Mouse (Mus musculus): ENCODE results near the gene Gm28635. TPM values are rescaled to one million over a fixed set of nuclear protein-coding genes. Genes with fewer than 3 reads are reported as not detected.

Gm28635 gene
- polyA plus RNA-seq, 2 experiments = 0.01 TPM; not detected in 1

DNA sequence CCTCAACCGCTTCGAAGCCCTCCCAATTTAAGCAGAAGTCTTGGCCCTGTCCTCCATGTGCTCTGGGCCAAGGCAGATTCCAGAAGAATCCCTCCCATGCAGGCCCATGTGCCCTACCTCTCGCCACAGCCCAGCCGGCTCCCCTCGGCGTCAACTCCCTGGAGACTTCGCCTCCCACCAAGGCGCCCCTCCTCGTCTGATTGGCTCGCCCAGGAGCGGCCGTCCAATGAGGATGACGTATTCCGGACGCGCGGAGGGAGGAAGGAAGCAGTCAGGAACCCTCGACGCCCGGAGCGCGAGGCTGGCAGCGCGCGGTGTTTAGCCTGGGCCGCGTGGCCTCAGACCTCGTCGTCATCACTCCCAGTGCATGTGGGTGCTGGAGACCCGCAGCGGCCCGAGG lies 19.0 kb downstream of the Gm28635 start, which contains the start of gene Btbd18:
Gene Btbd18, plus strand, starts transcription at position 274 of the 400 bp plus-strand sequence.
- no peak within 1 kb of the TSS for H3K27ac ChIP-seq

DNA sequence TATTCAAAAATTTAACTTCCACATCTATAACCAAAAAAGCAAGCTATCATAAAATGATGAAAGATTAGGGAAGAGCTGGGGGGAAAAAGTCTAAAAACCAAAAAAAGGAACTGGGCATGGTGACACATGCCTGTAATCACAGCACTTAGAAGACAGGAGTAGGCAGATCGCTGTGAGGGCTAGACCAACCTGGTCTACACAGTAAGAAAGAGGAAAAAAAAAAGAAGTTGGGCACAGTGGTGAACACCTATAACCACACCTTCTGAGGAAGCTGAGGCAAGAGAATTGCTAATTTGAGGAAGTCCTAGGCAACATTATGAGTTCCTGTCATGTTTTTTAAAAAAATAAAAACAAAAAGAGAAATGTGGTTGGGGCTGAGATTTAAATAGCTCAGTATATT lies 22.0 kb downstream of the Gm28635 start:
- WGBS (ENCODE audit: insufficient replicate concordance) = 19% methylated on average over 1 of the region's 1 CpGs

More for the DNA sequence above, 19.0 kb downstream of the Gm28635 start, which contains the start of gene Btbd18:
- 0 out of 2 replicates have a peak, but pooled peaks have one; percentile 19 for ATAC-seq (ENCODE audit: insufficient read depth)
- TF ChIP-seq CTCF (IDR thresholded peaks at IDR 0.05; ENCODE audit: low read depth) (no peak), EP300 (IDR thresholded peaks at IDR 0.05; ENCODE audit: low read depth) (no peak)
- no peaks in the 10 kb centered on the region for H3K36me3 ChIP-seq (replicated peaks; ENCODE audit: control insufficient read depth, insufficient read depth, low read depth)
- no peak within 1 kb of the TSS for H3K4me2 ChIP-seq (ENCODE audit: low read depth)
- no peak for DNase-seq (ENCODE audit: low read depth in 3 of 3, low spot score in 3 of 3)
- no peaks in the 10 kb centered on the region for H3K27me3 ChIP-seq (ENCODE audit: control insufficient read depth, insufficient read depth, low read length)
- no peaks in the 10 kb centered on the region for H3K4me1 ChIP-seq (replicated peaks; ENCODE audit: control insufficient read depth in 2 of 2, insufficient read depth in 2 of 2, low read length in 1 of 2)
- H3K4me3 ChIP-seq (ENCODE audit: insufficient read depth in 1 of 2, low read depth in 2 of 2, low read length in 2 of 2) = no peak within 1 kb of the TSS
- H3K9ac ChIP-seq (replicated peaks) = no peak within 1 kb of the TSS
- 84% methylated on average over 32 of the region's 32 CpGs for WGBS (ENCODE audit: insufficient replicate concordance)
- no peaks in the 10 kb centered on the region for H3K9me3 ChIP-seq (ENCODE audit: control insufficient read depth, low read length)

DNA sequence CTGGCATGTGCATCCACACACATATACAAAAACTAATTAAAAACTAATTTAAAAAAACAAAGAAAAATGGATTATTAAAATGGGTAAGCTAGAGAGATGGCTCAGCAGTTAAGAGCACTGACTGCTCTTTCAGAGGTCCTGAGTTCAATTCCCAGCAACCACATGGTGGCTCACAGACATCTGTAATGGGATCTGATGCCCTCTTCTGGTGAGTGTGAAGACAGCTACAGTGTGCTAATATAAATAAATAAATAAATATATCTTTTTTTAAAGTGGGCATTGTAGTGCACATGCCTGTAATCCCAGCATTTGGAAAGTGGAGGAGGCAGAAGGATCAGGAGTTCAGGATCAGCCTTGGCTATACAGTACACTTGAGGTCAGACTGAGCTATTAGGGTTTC lies 24.5 kb downstream of the Gm28635 start:
- ATAC-seq (ENCODE audit: insufficient read depth) (no peak), DNase-seq (ENCODE audit: low read depth in 3 of 3, low spot score in 3 of 3) (no peak)
- no peaks in the 10 kb centered on the region for H3K36me3 ChIP-seq (replicated peaks; ENCODE audit: control insufficient read depth, insufficient read depth, low read depth)
- no peak overlapping the region for H3K9ac ChIP-seq (replicated peaks)
- no peaks in the 10 kb centered on the region for H3K9me3 ChIP-seq (ENCODE audit: control insufficient read depth, low read length)
- H3K4me1 ChIP-seq (replicated peaks; ENCODE audit: control insufficient read depth in 2 of 2, insufficient read depth in 2 of 2, low read length in 1 of 2) = peaks cover 2% of the 10 kb centered on the region in 2 experiments; a peak in 1 of 4 replicates
- no peaks in the 10 kb centered on the region for H3K27me3 ChIP-seq (ENCODE audit: control insufficient read depth, insufficient read depth, low read length)
- TF ChIP-seq EP300 (IDR thresholded peaks at IDR 0.05; ENCODE audit: low read depth) (no peak), CTCF (IDR thresholded peaks at IDR 0.05; ENCODE audit: low read depth) (peak; percentile 45)
- no peak overlapping the region for H3K27ac ChIP-seq
- no peak overlapping the region for H3K4me3 ChIP-seq (ENCODE audit: insufficient read depth in 1 of 2, low read depth in 2 of 2, low read length in 2 of 2)
- H3K4me2 ChIP-seq (ENCODE audit: low read depth) = no peak overlapping the region

More for the DNA sequence above, 22.0 kb downstream of the Gm28635 start:
- DNase-seq (ENCODE audit: low read depth in 3 of 3, low spot score in 3 of 3) (no peak), ATAC-seq (ENCODE audit: insufficient read depth) (no peak)
- Histone ChIP-seq H3K27ac (no peak overlapping the region), H3K9me3 (ENCODE audit: control insufficient read depth, low read length) (no peaks in the 10 kb centered on the region), H3K4me1 (replicated peaks; ENCODE audit: control insufficient read depth in 2 of 2, insufficient read depth in 2 of 2, low read length in 1 of 2) (peaks cover 0 to 1% of the 10 kb centered on the region in 2 experiments; a peak in 1 of 4 replicates), H3K4me2 (ENCODE audit: low read depth) (no peak overlapping the region), H3K36me3 (replicated peaks; ENCODE audit: control insufficient read depth, insufficient read depth, low read depth) (no peaks in the 10 kb centered on the region), H3K9ac (replicated peaks) (no peak overlapping the region), H3K27me3 (ENCODE audit: control insufficient read depth, insufficient read depth, low read length) (no peaks in the 10 kb centered on the region), H3K4me3 (ENCODE audit: insufficient read depth in 1 of 2, low read depth in 2 of 2, low read length in 2 of 2) (no peak overlapping the region)
- TF ChIP-seq CTCF (IDR thresholded peaks at IDR 0.05; ENCODE audit: low read depth) (no peak), EP300 (IDR thresholded peaks at IDR 0.05; ENCODE audit: low read depth) (no peak)

DNA sequence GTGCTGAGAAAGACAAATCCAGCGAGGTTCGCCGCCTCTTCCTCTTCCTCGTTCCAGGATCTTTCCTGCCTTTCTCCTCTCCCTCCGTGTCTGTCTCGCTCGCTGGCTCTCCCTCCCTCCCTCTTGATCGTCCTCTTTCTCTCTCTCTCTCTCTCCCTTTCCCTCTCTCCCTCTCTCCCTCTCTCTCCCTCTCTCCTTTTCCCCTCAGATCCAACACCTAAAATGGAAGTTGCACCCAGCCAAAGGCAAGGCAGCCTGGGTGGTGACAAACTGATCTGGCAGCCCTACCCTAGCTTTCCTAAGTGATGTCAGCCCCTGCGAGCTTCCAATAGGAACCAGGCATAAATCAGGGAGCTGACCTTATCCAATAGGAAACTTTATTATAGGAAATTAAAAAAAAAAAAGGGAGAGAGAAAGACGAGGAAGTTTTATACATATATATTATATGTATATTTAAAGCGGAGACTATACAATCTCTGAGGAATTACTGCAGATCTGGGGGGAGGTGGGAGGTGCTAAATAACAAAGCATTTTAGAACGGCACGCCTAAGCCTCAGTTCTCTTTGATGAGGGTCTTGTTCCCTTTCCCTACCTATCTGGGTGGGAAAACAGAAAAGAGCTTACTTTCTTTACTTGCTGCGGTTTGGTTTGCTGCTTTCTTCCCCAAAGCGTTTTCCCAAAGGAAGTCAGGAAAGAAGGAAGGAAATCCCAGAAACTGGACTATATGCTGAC lies 27.2 kb downstream of the Gm28635 start, which contains the start of gene Ctnnd1:
Gene Ctnnd1, minus strand, starts transcription at position 302 of the 732 bp plus-strand sequence.
- H3K36me3 ChIP-seq (replicated peaks; ENCODE audit: control insufficient read depth, insufficient read depth, low read depth) = no peaks in the 10 kb centered on the region
- TF ChIP-seq CTCF (IDR thresholded peaks at IDR 0.05; ENCODE audit: low read depth) (no peak), EP300 (IDR thresholded peaks at IDR 0.05; ENCODE audit: low read depth) (no peak)
- ATAC-seq (ENCODE audit: insufficient read depth) (peak; percentile 84), DNase-seq (ENCODE audit: low read depth in 3 of 3, low spot score in 3 of 3) (peak; percentile 67 to 81 (median 70))
- H3K9ac ChIP-seq (replicated peaks) = peak within 1 kb of the TSS; percentile 94
- H3K9me3 ChIP-seq (ENCODE audit: control insufficient read depth, low read length) = no peaks in the 10 kb centered on the region
- H3K27ac ChIP-seq = peak within 1 kb of the TSS; percentile 79
- WGBS (ENCODE audit: insufficient replicate concordance) = 0% methylated on average over 15 of the region's 15 CpGs
- no peaks in the 10 kb centered on the region for H3K27me3 ChIP-seq (ENCODE audit: control insufficient read depth, insufficient read depth, low read length)
- H3K4me1 ChIP-seq (replicated peaks; ENCODE audit: control insufficient read depth in 2 of 2, insufficient read depth in 2 of 2, low read length in 1 of 2) = peaks cover 6 to 8% of the 10 kb centered on the region in 2 experiments; a peak in 1 of 4 replicates
- peak within 1 kb of the TSS; percentile 80 for H3K4me2 ChIP-seq (ENCODE audit: low read depth)
- H3K4me3 ChIP-seq (ENCODE audit: insufficient read depth in 1 of 2, low read depth in 2 of 2, low read length in 2 of 2) = peak within 1 kb of the TSS; percentile 84 to 100

DNA sequence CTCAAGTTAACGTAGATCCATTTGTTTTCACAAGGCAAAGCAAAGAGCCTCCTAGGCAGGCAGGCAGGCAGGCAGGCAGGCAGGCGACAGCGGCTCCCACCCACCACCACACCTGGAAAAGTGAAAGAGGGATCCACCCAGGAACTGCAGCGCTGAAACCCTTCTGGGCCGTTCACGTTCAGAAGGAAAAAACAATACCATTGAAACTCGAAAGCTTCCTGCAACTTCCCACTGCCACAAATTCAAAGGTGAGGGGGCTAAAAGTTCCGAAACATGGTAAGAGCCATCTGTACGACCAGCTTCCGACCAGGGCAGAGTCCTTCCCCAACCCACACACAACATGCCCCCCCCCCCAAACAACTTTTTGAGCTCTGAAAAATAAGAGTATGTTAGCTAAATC lies 28.2 kb downstream of the Gm28635 start:
- Histone ChIP-seq H3K4me3 (ENCODE audit: insufficient read depth in 1 of 2, low read depth in 2 of 2, low read length in 2 of 2) (peak overlapping the region; percentile 84 to 100), H3K27me3 (ENCODE audit: control insufficient read depth, insufficient read depth, low read length) (no peaks in the 10 kb centered on the region), H3K4me1 (replicated peaks; ENCODE audit: control insufficient read depth in 2 of 2, insufficient read depth in 2 of 2, low read length in 1 of 2) (peaks cover 6 to 8% of the 10 kb centered on the region in 2 experiments; a peak in 1 of 4 replicates), H3K4me2 (ENCODE audit: low read depth) (peak overlapping the region; percentile 80), H3K36me3 (replicated peaks; ENCODE audit: control insufficient read depth, insufficient read depth, low read depth) (no peaks in the 10 kb centered on the region), H3K9ac (replicated peaks) (peak overlapping the region; percentile 94), H3K27ac (peak overlapping the region; percentile 9; the same call in 1 of the 2 replicates), H3K9me3 (ENCODE audit: control insufficient read depth, low read length) (no peaks in the 10 kb centered on the region)
- TF ChIP-seq CTCF (IDR thresholded peaks at IDR 0.05; ENCODE audit: low read depth) = no peak
- TF ChIP-seq EP300 (IDR thresholded peaks at IDR 0.05; ENCODE audit: low read depth) = no peak
- ATAC-seq (ENCODE audit: insufficient read depth) (peak; percentile 54; the same call in 1 of the 2 replicates), DNase-seq (ENCODE audit: low read depth in 3 of 3, low spot score in 3 of 3) (no peak)
- WGBS (ENCODE audit: insufficient replicate concordance) = under 1% methylated on average over 10 of the region's 10 CpGs

Measured in liver, embryonic 14.5 days (tissue).